Mouse (Mus musculus) embryonic facial prominence, embryonic 13.5 days (tissue): ENCODE data around the gene Mtss1l. TPM values are rescaled to one million over a fixed set of nuclear protein-coding genes. Genes with fewer than 3 reads are reported as not detected.
A peak's percentile ranks its signal among the peaks of the same experiment; 100 is the strongest.
"Not testable (repeated sequence)": the region's sequence is repeated elsewhere in the genome, so short reads cannot be mapped to it uniquely, and the experiment has no call there.

Experiments used
- ATAC-seq: fragments of 200-750 bp; cut with Nextera tagmentation; 2 replicates; pipeline ENCODE4 v1.8.0; 2017; ENCODE audit warnings: low read depth; ENCODE audit not compliant: insufficient number of reproducible peaks, insufficient read depth, low FRiP score, low TSS enrichment
- H3K27ac ChIP-seq: fragments of 300-500 bp; sonication (generic); 2 replicates; pipeline ENCODE4 v1.5.1; 2015; ENCODE audit warnings: moderate library complexity, mild to moderate bottlenecking, inconsistent platforms
- H3K27me3 ChIP-seq: fragments of 300-500 bp; sonication (generic); 2 replicates; pipeline ENCODE4 v1.6.1; 2015; ENCODE audit warnings: mild to moderate bottlenecking, inconsistent platforms
- H3K36me3 ChIP-seq: fragments of 300-500 bp; sonication (generic); 2 replicates; pipeline ENCODE4 v1.6.1; 2015; ENCODE audit warnings: mild to moderate bottlenecking, inconsistent platforms
- H3K4me1 ChIP-seq: fragments of 300-500 bp; sonication (generic); 2 replicates; pipeline ENCODE4 v1.6.1; 2015; ENCODE audit warnings: inconsistent platforms
- H3K4me2 ChIP-seq: fragments of 300-500 bp; sonication (generic); 2 replicates; pipeline ENCODE4 v1.6.1; 2015; ENCODE audit warnings: moderate library complexity, mild to moderate bottlenecking, inconsistent platforms
- H3K4me3 ChIP-seq: fragments of 300-500 bp; sonication (generic); 2 replicates; pipeline ENCODE4 v1.5.1; 2015; ENCODE audit warnings: mild to moderate bottlenecking, inconsistent platforms
- H3K9ac ChIP-seq: fragments of 300-500 bp; sonication (generic); 2 replicates; pipeline ENCODE4 v1.6.1; 2015; ENCODE audit warnings: mild to moderate bottlenecking, inconsistent platforms
- H3K9me3 ChIP-seq: fragments of 300-500 bp; sonication (generic); 2 replicates; pipeline ENCODE4 v1.6.1; 2016; ENCODE audit warnings: inconsistent platforms
- WGBS: fragments of 180-500 bp; shearing (Covaris S2); methylation state at CpG from one replicate; pipeline ENCODE4 v1.1.7; 2015; ENCODE audit warnings: mixed read lengths; 5-methylcytosine and 5-hydroxymethylcytosine counted together
- polyA plus RNA-seq: library from polyadenylated mRNA; unstranded; fragments of >200 nt; fragmentation: Nextera tagmentation; extraction: Ambion mirVana; gene quantifications from 2 replicates; pipeline ENCODE4 v1.2.1, GENCODE M21; 2015

The Mtss1l gene
- polyA plus RNA-seq, 1 experiment from 2014 or later = 11.0 TPM

DNA sequence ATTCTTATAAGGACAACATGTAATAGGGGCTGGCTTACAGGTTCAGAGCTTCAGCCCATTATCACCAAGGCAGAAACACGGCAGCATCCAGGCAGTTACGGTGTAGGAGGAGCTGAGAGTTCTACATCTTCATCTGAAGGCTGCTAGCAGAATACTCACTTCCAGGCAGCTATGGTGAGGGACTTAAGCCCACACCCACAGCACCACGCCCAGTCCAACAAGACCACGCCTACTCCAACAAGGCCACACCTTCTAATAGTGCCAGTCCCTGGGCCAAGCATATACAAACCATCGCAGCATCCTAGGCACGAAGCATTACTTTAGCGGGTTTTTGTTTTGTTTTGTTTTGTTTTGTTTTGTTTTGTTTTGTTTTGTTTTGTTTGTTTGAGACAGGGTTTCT lies 65.2 kb downstream of the Mtss1l start:
- not testable (repeated sequence) for H3K9ac ChIP-seq, H3K4me3 ChIP-seq, H3K27ac ChIP-seq, H3K27me3 ChIP-seq, ATAC-seq, H3K36me3 ChIP-seq, H3K4me2 ChIP-seq, H3K9me3 ChIP-seq
- 77% methylated on average over 7 of the region's 7 CpGs for WGBS
- peaks cover 17% of the 10 kb centered on the region for H3K4me1 ChIP-seq

DNA sequence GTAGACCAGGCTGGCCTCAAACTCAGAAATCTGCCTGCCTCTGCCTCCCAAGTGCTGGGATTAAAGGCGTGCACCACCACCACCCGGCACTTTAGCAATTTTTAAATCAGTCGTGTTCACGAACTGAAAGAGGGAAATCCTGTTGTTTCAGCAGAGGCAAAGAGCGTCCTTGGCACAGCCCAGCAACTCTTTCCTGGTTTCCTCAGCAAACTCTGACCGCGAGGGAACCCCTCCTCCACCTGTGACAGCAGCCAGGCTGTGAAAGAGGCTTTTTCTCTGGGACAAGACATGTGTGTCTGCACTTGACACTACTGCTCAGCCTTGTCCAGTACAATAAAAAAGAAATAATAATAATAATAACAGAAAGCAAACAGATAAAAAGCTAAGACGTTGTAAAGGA lies 65.7 kb downstream of the Mtss1l start:
- Histone ChIP-seq H3K27ac (no peak overlapping the region), H3K4me1 (peaks cover 17% of the 10 kb centered on the region), H3K9ac (no peak overlapping the region), H3K9me3 (no peaks in the 10 kb centered on the region), H3K27me3 (no peaks in the 10 kb centered on the region), H3K4me2 (no peak overlapping the region), H3K4me3 (no peak overlapping the region), H3K36me3 (no peaks in the 10 kb centered on the region)
- no peak for ATAC-seq
- 87% methylated on average over 8 of the region's 8 CpGs for WGBS

DNA sequence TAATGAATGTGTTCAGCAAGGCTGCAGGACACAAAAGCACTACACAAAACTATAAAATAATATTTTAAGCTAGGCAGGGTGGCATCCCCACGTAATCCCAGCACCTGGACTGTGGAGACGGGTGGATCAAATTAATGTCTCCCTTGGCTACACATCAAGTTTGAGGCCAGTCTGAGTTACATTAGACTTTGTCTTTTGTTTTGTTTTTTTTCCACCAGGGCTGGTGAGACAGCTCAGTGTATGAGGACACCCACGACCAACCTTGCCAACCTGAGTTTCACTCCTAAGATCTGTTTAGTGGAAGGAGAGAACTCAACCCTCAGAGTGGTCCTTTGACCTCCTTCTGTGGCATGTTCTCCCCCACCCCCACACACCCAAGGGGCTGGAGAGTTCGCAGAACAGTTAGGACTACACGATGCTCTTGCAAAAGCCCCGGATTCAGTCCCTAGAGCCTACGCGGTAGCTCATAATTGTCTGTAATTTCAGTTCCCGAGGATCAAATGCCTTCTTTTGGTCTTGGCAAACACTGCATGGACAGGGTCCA lies 66.2 kb downstream of the Mtss1l start:
- H3K4me2 ChIP-seq = no peak overlapping the region
- H3K9ac ChIP-seq = no peak overlapping the region
- H3K9me3 ChIP-seq = no peaks in the 10 kb centered on the region
- ATAC-seq = no peak
- 63% methylated on average over 9 of the region's 9 CpGs for WGBS
- H3K4me3 ChIP-seq = no peak overlapping the region
- H3K27me3 ChIP-seq = no peaks in the 10 kb centered on the region
- peaks cover 17% of the 10 kb centered on the region for H3K4me1 ChIP-seq
- H3K27ac ChIP-seq = no peak overlapping the region
- H3K36me3 ChIP-seq = no peaks in the 10 kb centered on the region

DNA sequence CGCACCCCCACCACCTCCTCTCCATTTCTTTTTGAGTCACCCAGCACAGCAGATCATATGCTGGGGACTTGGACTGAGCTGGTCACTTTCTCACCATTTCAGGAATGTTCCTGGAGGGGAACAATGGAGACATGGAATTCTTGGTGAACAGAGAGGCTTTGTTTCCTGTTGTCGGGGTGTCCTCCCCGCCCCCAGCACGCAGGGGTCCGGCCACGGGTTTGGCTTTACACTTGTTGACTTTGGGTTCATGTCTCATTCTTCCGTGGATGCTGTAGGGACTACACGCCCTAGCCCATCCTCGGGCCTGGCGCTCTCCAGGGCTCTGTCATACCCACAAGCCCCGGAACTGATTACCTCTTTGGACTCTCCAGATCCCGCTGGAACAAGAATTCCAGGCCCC lies 67.7 kb downstream of the Mtss1l start:
- Histone ChIP-seq H3K4me2 (no peak overlapping the region), H3K9ac (no peak overlapping the region; the same call in 1 of the 2 replicates), H3K4me1 (peaks cover 32% of the 10 kb centered on the region), H3K36me3 (no peaks in the 10 kb centered on the region), H3K27me3 (no peaks in the 10 kb centered on the region), H3K27ac (peak overlapping the region; percentile 71; the same call in 1 of the 2 replicates), H3K4me3 (no peak overlapping the region), H3K9me3 (no peaks in the 10 kb centered on the region)
- ATAC-seq = no peak
- 42% methylated on average over 12 of the region's 12 CpGs for WGBS

DNA sequence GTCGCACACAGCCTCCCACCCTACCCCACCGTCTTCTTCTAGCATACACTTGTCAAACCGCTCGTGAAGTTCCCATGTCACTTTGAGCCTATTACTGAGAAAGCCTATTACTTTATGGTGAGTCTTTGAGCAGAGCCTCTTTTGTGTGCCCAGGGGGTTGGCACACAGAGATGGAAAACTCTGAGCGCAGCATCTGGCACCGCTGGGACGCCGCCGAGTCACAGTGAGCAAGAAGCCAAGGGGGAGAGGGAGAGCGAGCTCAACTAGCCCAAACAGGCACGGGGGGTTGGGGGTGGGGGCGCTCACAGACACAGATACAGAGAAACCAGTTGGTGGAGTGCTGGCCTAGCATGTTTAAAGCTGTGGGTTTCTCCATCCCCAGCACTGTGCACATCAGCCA lies 68.3 kb downstream of the Mtss1l start:
- WGBS = 55% methylated on average over 12 of the region's 12 CpGs
- H3K9me3 ChIP-seq = no peaks in the 10 kb centered on the region
- peak overlapping the region; percentile 71; the same call in 1 of the 2 replicates for H3K27ac ChIP-seq
- H3K36me3 ChIP-seq = no peaks in the 10 kb centered on the region
- peaks cover 33% of the 10 kb centered on the region for H3K4me1 ChIP-seq
- no peak overlapping the region for H3K4me3 ChIP-seq
- peak overlapping the region; percentile 22; the same call in 1 of the 2 replicates for H3K4me2 ChIP-seq
- no peak overlapping the region; the same call in 1 of the 2 replicates for H3K9ac ChIP-seq
- no peaks in the 10 kb centered on the region for H3K27me3 ChIP-seq
- ATAC-seq = no peak

DNA sequence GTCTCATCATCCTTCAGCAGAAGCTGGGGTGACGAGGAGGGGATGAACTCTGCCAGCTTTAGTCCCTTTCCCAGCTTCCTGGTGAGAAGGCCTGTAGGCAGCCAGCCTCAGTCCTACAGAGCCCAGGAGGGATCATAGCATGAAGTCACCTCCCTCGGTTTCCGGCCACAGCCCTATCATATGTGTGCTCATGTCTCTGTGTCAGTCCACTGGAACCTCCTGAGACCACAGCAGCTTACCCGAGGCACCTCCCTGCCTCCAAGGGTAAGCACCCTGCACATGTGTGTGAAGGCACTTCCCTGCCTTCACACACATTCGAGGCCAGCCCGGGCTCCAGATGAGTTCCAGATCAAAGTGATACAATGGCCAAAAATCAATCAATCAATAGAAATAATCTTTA lies 69.0 kb downstream of the Mtss1l start:
- H3K27me3 ChIP-seq = no peaks in the 10 kb centered on the region
- H3K27ac ChIP-seq = no peak overlapping the region
- no peak overlapping the region for H3K4me2 ChIP-seq
- WGBS = 68% methylated on average over 6 of the region's 6 CpGs
- H3K9me3 ChIP-seq = no peaks in the 10 kb centered on the region
- ATAC-seq = no peak
- H3K9ac ChIP-seq = no peak overlapping the region
- no peaks in the 10 kb centered on the region for H3K36me3 ChIP-seq
- no peak overlapping the region for H3K4me3 ChIP-seq
- peaks cover 33% of the 10 kb centered on the region for H3K4me1 ChIP-seq

Other genes with a start within 250 kb of the Mtss1l start
- 15.1 and 19.8 TPM in 2 replicates for gene Vac14, start 102.9 kb upstream of the Mtss1l start, polyA plus RNA-seq
- gene Il34, start 84.4 kb downstream of the Mtss1l start, polyA plus RNA-seq = 0.60 and 2.3 TPM in 2 replicates
- 82.9 and 83.8 TPM in 2 replicates for gene Cog4, start 125.1 kb downstream of the Mtss1l start, polyA plus RNA-seq
- gene Sf3b3, start 125.3 kb downstream of the Mtss1l start, polyA plus RNA-seq = 158 and 170 TPM in 2 replicates
- gene Fuk, start 181.0 kb downstream of the Mtss1l start, polyA plus RNA-seq = 13.0 and 15.2 TPM in 2 replicates
- gene St3gal2, start 198.4 kb downstream of the Mtss1l start, polyA plus RNA-seq = 29.4 and 35.7 TPM in 2 replicates